Comparison of ENCODE assay signal across 15 mouse cellular contexts in genomic region chr11:111945806-111946205, GRCm38 (mm10).
"Had no signal": no experiment of that assay in that cellular context is flagged by ENCODE, and none has a peak within 500 bp of the region (broad histone marks: within the 10 kb centered on the region; RNA-seq: fewer than 3 reads in every experiment).

No protein-coding gene starts in this region.

- H3K9me3 ChIP-seq: intestine, embryonic 15.5 days; limb, embryonic 15.5 days; liver, embryonic 13.5 days; midbrain, embryonic 15.5 days; neural tube, embryonic 12.5 days had no signal

- H3K27me3 ChIP-seq: intestine, embryonic 15.5 days; limb, embryonic 15.5 days; liver, embryonic 13.5 days; midbrain, embryonic 15.5 days; neural tube, embryonic 12.5 days had no signal

- DNase-seq: kidney, adult 8-10 months; layer of hippocampus, adult 9-11 months; layer of hippocampus, postnatal 36 days; liver, embryonic 13.5 days; lung, adult 18-20 months; lung, postnatal 4 days; thymus, postnatal 4 days had no signal

- H3K36me3 ChIP-seq: intestine, embryonic 15.5 days; limb, embryonic 15.5 days; liver, embryonic 13.5 days; midbrain, embryonic 15.5 days; neural tube, embryonic 12.5 days had no signal

- ATAC-seq: intestine, embryonic 15.5 days; lung, postnatal 0 days; midbrain, embryonic 15.5 days had no signal

- H3K9ac ChIP-seq: intestine, embryonic 15.5 days; limb, embryonic 15.5 days; liver, embryonic 13.5 days; midbrain, embryonic 15.5 days; neural tube, embryonic 12.5 days had no signal

- H3K4me3 ChIP-seq: intestine, embryonic 15.5 days; limb, embryonic 15.5 days; liver, embryonic 13.5 days; midbrain, embryonic 15.5 days; neural tube, embryonic 12.5 days had no signal

- H3K4me1 ChIP-seq: intestine, embryonic 15.5 days; neural tube, embryonic 12.5 days had no signal

- H3K27ac ChIP-seq: intestine, embryonic 15.5 days; kidney, postnatal 0 days; limb, embryonic 15.5 days; liver, embryonic 13.5 days; midbrain, embryonic 15.5 days; neural tube, embryonic 12.5 days; stomach, postnatal 0 days had no signal

- H3K4me2 ChIP-seq: intestine, embryonic 15.5 days; limb, embryonic 15.5 days; liver, embryonic 13.5 days; midbrain, embryonic 11.5 days; midbrain, embryonic 15.5 days; neural tube, embryonic 12.5 days had no signal
